Mouse (Mus musculus): ENCODE results near the gene Adgre5. TPM values are rescaled to one million over a fixed set of nuclear protein-coding genes. Genes with fewer than 3 reads are reported as not detected.

Gene Adgre5
- polyA plus RNA-seq, 1 experiment from 2014 or later, result 24.2 TPM

DNA sequence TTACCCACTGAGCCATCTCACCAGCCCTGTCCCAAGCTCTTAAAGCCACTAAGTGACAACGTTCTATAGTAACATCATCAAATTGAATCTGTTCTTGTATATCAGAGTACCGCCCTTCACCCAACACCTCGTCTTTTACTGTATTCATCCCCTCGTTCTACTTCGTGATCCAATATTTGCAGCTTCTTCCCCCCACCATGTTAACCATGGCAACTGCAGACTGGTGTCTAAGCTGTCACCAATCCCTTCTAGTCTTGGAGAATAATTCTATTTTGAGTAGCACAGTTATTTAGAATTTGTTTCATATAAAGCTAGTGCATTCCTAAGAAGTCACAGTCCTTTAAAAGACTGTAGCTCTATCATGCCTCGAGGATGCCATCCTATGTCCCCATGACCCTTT lies 51.9 kb downstream of the Adgre5 start:
- 88% methylated on average over 6 of the region's 6 CpGs for WGBS
- Histone ChIP-seq H3K36me3 (peaks cover 69% of the 10 kb centered on the region), H3K4me2 (no peak overlapping the region), H3K4me1 (replicated peaks) (no peaks in the 10 kb centered on the region), H3K9me3 (no peaks in the 10 kb centered on the region), H3K27me3 (no peaks in the 10 kb centered on the region), H3K27ac (no peak overlapping the region), H3K9ac (replicated peaks) (no peak overlapping the region), H3K4me3 (replicated peaks) (no peak overlapping the region)
- no peak for ATAC-seq (ENCODE audit: insufficient number of reproducible peaks, insufficient read depth, low FRiP score, low TSS enrichment, low read depth)

DNA sequence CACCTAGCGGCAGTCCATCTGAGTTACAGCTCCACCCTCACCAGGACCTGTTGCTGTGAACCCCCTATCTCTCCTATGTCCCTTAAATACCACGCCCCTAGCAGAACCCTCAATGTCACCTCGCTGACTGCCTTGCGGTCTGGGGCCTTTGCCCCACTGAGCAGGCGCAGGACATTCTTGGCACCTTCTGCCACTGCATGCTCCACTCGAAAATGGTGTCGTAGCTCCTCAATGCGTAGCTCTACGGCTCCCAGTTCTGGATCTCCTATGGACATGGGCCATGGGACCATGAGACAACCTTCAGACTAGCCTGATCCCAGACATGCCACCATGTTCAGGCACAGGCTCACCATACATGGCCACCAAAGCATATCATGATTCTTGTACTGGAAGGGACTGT lies 56.6 kb downstream of the Adgre5 start:
- ATAC-seq (ENCODE audit: insufficient number of reproducible peaks, insufficient read depth, low FRiP score, low TSS enrichment, low read depth), result no peak
- 94% methylated on average over 9 of the region's 9 CpGs for WGBS
- H3K4me1 ChIP-seq (replicated peaks), result peaks cover 18% of the 10 kb centered on the region
- no peak overlapping the region for H3K4me2 ChIP-seq
- H3K27me3 ChIP-seq, result no peaks in the 10 kb centered on the region
- no peak overlapping the region for H3K9ac ChIP-seq (replicated peaks)
- H3K36me3 ChIP-seq, result peaks cover 72% of the 10 kb centered on the region
- no peaks in the 10 kb centered on the region for H3K9me3 ChIP-seq
- H3K27ac ChIP-seq, result no peak overlapping the region
- no peak overlapping the region for H3K4me3 ChIP-seq (replicated peaks)

DNA sequence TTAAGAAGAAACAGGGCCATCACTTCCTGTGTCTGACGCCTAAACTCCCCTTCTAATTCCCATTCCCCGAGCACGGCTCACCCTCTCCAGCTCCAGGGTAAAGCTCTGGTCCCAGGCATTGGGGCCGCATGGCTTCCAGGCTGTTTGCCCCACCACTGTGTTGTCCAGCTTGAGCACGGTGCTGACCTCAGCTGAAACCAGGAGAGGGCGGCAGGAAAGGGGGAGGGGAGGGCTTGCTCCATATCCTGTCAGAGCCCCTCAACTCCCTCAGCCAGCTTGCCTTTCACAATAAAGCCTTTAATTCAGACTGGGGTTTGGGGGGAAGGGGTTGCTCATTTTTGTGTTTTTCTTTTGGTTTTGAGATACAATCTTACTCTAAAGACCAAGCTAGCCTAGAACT lies 60.0 kb downstream of the Adgre5 start:
- Histone ChIP-seq H3K4me2 (peak overlapping the region; percentile 35), H3K36me3 (peaks cover 86% of the 10 kb centered on the region), H3K9me3 (no peaks in the 10 kb centered on the region), H3K4me1 (replicated peaks) (peaks cover 18% of the 10 kb centered on the region), H3K9ac (replicated peaks) (no peak overlapping the region), H3K27ac (peak overlapping the region; percentile 88), H3K27me3 (no peaks in the 10 kb centered on the region), H3K4me3 (replicated peaks) (no peak overlapping the region)
- ATAC-seq (ENCODE audit: insufficient number of reproducible peaks, insufficient read depth, low FRiP score, low TSS enrichment, low read depth), result no peak
- 12% methylated on average over 6 of the region's 6 CpGs for WGBS

DNA sequence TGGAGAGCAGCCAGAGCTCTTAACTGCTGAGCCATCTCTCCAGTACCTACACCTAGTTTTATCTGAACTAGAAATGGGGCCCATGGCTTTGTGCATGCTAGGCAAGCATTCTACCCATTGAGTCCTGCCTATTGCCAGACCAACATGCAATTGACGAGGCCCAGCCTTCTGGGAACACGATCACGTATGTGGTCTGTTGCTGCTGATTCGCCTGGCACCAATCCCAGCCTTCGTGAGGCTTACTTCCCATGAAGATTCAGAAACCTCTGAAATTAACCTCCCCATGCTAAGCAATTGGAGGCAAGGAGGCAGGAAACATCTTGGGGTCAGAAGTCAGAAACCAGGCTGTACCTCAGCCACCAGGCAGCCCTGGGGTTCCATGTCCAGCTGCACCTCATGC lies 60.5 kb downstream of the Adgre5 start:
- no peaks in the 10 kb centered on the region for H3K27me3 ChIP-seq
- 58% methylated on average over 5 of the region's 5 CpGs for WGBS
- peaks cover 18% of the 10 kb centered on the region for H3K4me1 ChIP-seq (replicated peaks)
- peak overlapping the region; percentile 35 for H3K4me2 ChIP-seq
- peaks cover 86% of the 10 kb centered on the region for H3K36me3 ChIP-seq
- H3K9me3 ChIP-seq, result no peaks in the 10 kb centered on the region
- H3K9ac ChIP-seq (replicated peaks), result no peak overlapping the region
- no peak overlapping the region for H3K4me3 ChIP-seq (replicated peaks)
- peak overlapping the region; percentile 88 for H3K27ac ChIP-seq
- ATAC-seq (ENCODE audit: insufficient number of reproducible peaks, insufficient read depth, low FRiP score, low TSS enrichment, low read depth), result no peak

DNA sequence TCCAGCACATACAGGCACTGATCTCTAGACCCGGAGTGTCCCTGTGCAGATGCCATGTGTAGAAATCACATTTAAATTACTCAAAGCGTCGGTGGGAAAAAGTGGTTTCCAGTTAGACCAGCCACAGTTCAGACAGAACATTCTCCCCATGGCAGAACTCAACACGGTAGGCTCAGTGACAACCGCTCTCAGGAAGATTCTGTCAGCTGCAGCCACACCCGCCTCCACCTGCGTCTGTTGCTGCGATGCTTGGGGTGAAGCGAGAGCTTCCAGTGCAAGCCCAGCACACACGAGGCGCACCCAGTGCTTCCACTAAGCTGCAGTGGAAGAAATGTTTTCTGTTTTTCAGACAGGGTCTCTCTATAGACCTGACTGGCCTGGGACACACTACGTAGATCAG lies 61.3 kb downstream of the Adgre5 start:
- 0 out of 2 replicates have a peak overlapping the region, but pooled peaks have one; percentile 88 for H3K27ac ChIP-seq
- no peak for ATAC-seq (ENCODE audit: insufficient number of reproducible peaks, insufficient read depth, low FRiP score, low TSS enrichment, low read depth)
- WGBS, result 91% methylated on average over 12 of the region's 12 CpGs
- no peak overlapping the region for H3K4me3 ChIP-seq (replicated peaks)
- no peaks in the 10 kb centered on the region for H3K9me3 ChIP-seq
- H3K27me3 ChIP-seq, result no peaks in the 10 kb centered on the region
- H3K4me2 ChIP-seq, result no peak overlapping the region
- no peak overlapping the region for H3K9ac ChIP-seq (replicated peaks)
- peaks cover 82% of the 10 kb centered on the region for H3K36me3 ChIP-seq
- peaks cover 18% of the 10 kb centered on the region for H3K4me1 ChIP-seq (replicated peaks)

DNA sequence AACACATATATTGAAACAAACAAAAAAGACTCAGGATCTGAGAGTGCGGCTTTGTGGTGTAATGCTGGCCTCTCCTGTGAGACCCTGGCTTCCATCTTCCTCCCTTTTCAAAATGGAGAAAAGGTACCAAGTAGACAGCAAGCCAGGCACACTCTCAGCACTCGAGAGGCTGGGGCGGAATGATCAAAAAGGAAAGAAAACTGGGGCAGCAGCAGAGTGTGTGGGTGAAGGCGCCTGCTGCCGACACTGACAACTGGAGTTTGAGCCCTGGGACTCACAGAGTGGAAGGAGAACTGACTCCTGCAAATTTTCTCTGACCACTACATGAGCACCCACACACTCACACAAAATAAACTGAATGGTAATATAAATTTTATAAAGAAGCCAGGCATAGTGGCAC lies 66.6 kb downstream of the Adgre5 start:
- H3K9me3 ChIP-seq, result no peaks in the 10 kb centered on the region
- H3K4me3 ChIP-seq (replicated peaks), result no peak overlapping the region
- H3K27ac ChIP-seq, result no peak overlapping the region
- 86% methylated on average over 5 of the region's 5 CpGs for WGBS
- peaks cover 90% of the 10 kb centered on the region for H3K36me3 ChIP-seq
- no peaks in the 10 kb centered on the region for H3K27me3 ChIP-seq
- H3K4me2 ChIP-seq, result no peak overlapping the region
- H3K4me1 ChIP-seq (replicated peaks), result no peaks in the 10 kb centered on the region
- no peak for ATAC-seq (ENCODE audit: insufficient number of reproducible peaks, insufficient read depth, low FRiP score, low TSS enrichment, low read depth)
- H3K9ac ChIP-seq (replicated peaks), result no peak overlapping the region

Small RNA genes within 50 kb of the gene (microRNA-seq; reads per million reads assigned to microRNA genes)
- not detected for gene Mir1668

Other genes starting within 250 kb of the Adgre5 start
- gene Olfr370, start 205.5 kb downstream of the Adgre5 start, polyA plus RNA-seq (2016; fragmentation: Nextera tagmentation; extraction: Ambion mirVana), result not detected in 2 replicates
- gene Ndufb7, start 174.7 kb downstream of the Adgre5 start, polyA plus RNA-seq (2016; fragmentation: Nextera tagmentation; extraction: Ambion mirVana), result 302 and 305 TPM in 2 replicates
- 577 and 580 TPM in 2 replicates for gene Tecr, start 133.4 kb downstream of the Adgre5 start, polyA plus RNA-seq (2016; fragmentation: Nextera tagmentation; extraction: Ambion mirVana)
- gene Dnajb1, start 133.1 kb downstream of the Adgre5 start, polyA plus RNA-seq (2016; fragmentation: Nextera tagmentation; extraction: Ambion mirVana), result 68.4 and 72.8 TPM in 2 replicates
- 179 and 185 TPM in 2 replicates for gene Gipc1, start 88.6 kb downstream of the Adgre5 start, polyA plus RNA-seq (2016; fragmentation: Nextera tagmentation; extraction: Ambion mirVana)
- gene Ptger1, start 74.6 kb downstream of the Adgre5 start, polyA plus RNA-seq (2016; fragmentation: Nextera tagmentation; extraction: Ambion mirVana), result 0.63 and 0.90 TPM in 2 replicates
- gene Pkn1, start 42.1 kb downstream of the Adgre5 start, polyA plus RNA-seq (2016; fragmentation: Nextera tagmentation; extraction: Ambion mirVana), result 36.8 and 37.4 TPM in 2 replicates
- 155 and 164 TPM in 2 replicates for gene Ddx39, start 26.1 kb downstream of the Adgre5 start, polyA plus RNA-seq (2016; fragmentation: Nextera tagmentation; extraction: Ambion mirVana)
- gene Adgrl1, start 158.8 kb upstream of the Adgre5 start, polyA plus RNA-seq (2016; fragmentation: Nextera tagmentation; extraction: Ambion mirVana), result 28.2 and 32.7 TPM in 2 replicates
- gene Gm10644, start 213.9 kb upstream of the Adgre5 start, polyA plus RNA-seq (2016; fragmentation: Nextera tagmentation; extraction: Ambion mirVana), result 0.40 and 0.63 TPM in 2 replicates
- gene Asf1b, start 214.2 kb upstream of the Adgre5 start, polyA plus RNA-seq (2016; fragmentation: Nextera tagmentation; extraction: Ambion mirVana), result 52.2 and 54.3 TPM in 2 replicates
- gene Prkaca, start 231.7 kb upstream of the Adgre5 start, polyA plus RNA-seq (2016; fragmentation: Nextera tagmentation; extraction: Ambion mirVana), result 186 and 196 TPM in 2 replicates

All from limb, embryonic 12.5 days (tissue).